Mouse (Mus musculus) lung, postnatal 0 days (tissue): ENCODE results near the gene Itpkc. TPM values are rescaled to one million over a fixed set of nuclear protein-coding genes. Genes with fewer than 3 reads are reported as not detected.
A peak's percentile ranks its signal among the peaks of the same experiment; 100 is the strongest.
"Not testable (repeated sequence)": the region's sequence is repeated elsewhere in the genome, so short reads cannot be mapped to it uniquely, and the experiment has no call there.

Source experiments
- ATAC-seq: fragments of 200-750 bp; cut with Nextera tagmentation; 2 replicates; pipeline ENCODE4 v1.8.0; 2017; ENCODE audit warnings: moderate library complexity
- DNase-seq: peaks from one replicate; pipeline ENCODE4 v3.0.0-alpha.2; 2016; ENCODE audit warnings: low spot score
- H3K27ac ChIP-seq: fragments of 300-500 bp; sonication (generic); 2 replicates; pipeline ENCODE4 v1.5.1; 2014; ENCODE audit warnings: antibody characterized with exemption, mild to moderate bottlenecking, low read length, mixed read lengths
- H3K27me3 ChIP-seq: fragments of 300-500 bp; sonication (generic); replicated peaks from 2 replicates; pipeline ENCODE4 v1.6.1; 2014; ENCODE audit warnings: low read length, mixed read lengths; ENCODE audit not compliant: insufficient read depth
- H3K36me3 ChIP-seq: fragments of 300-500 bp; sonication (generic); 2 replicates; pipeline ENCODE4 v1.6.1; 2014; ENCODE audit warnings: low read length, mixed read lengths; ENCODE audit not compliant: insufficient read depth
- H3K4me1 ChIP-seq: fragments of 300-500 bp; sonication (generic); 2 replicates; pipeline ENCODE4 v1.6.1; 2014; ENCODE audit warnings: antibody characterized with exemption, low read depth, low read length, mixed read lengths; ENCODE audit not compliant: insufficient read depth
- H3K4me2 ChIP-seq: fragments of 300-500 bp; sonication (generic); replicated peaks from 2 replicates; pipeline ENCODE4 v1.6.1; 2014; ENCODE audit warnings: low read depth, mild to moderate bottlenecking, low read length, moderate library complexity, mixed read lengths
- H3K4me3 ChIP-seq: fragments of 300-500 bp; sonication (generic); 2 replicates; pipeline ENCODE4 v1.5.1; 2014; ENCODE audit warnings: low read depth, low read length
- H3K9ac ChIP-seq: fragments of 300-500 bp; sonication (generic); replicated peaks from 2 replicates; pipeline ENCODE4 v1.6.1; 2014; ENCODE audit warnings: low read depth, mild to moderate bottlenecking
- H3K9me3 ChIP-seq: fragments of 300-500 bp; sonication (generic); 2 replicates; pipeline ENCODE4 v1.6.1; 2016; ENCODE audit warnings: low read length, mixed read lengths
- CTCF ChIP-seq: IDR thresholded peaks from 2 replicates; pipeline ENCODE4 v1.5.1; 2016; ENCODE audit warnings: antibody characterized with exemption, mild to moderate bottlenecking
- EP300 ChIP-seq: IDR thresholded peaks from 2 replicates; pipeline ENCODE4 v1.6.1; 2016; ENCODE audit warnings: antibody characterized with exemption, mild to moderate bottlenecking, control low read depth
- WGBS: fragments of 180-500 bp; shearing (Covaris S2); extraction: QIAGEN DNeasy Blood & Tissue Kit; methylation state at CpG from one replicate; pipeline ENCODE4 v1.1.7; 2014; 5-methylcytosine and 5-hydroxymethylcytosine counted together
- polyA plus RNA-seq: library from polyadenylated mRNA; unstranded; fragments of >200 nt; fragmentation: Nextera tagmentation; extraction: Ambion mirVana; gene quantifications from 2 replicates; pipeline ENCODE4 v1.2.1, GENCODE M21; 2015

Itpkc gene
- polyA plus RNA-seq, 1 experiment from 2014 or later = 2.9 TPM

GRCm38 (mm10) chr7:27249146-27249545 is 20.7 kb upstream of the Itpkc start:
- ATAC-seq = no peak
- peaks cover 10% of the 10 kb centered on the region; the same call in 1 of the 2 replicates for H3K36me3 ChIP-seq

GRCm38 (mm10) chr7:27244088-27244487 is 15.6 kb upstream of the Itpkc start:
- peak; percentile 19 for DNase-seq
- ATAC-seq, H3K4me3 ChIP-seq, H3K27me3 ChIP-seq, H3K9ac ChIP-seq, H3K4me1 ChIP-seq, H3K4me2 ChIP-seq, H3K9me3 ChIP-seq, H3K27ac ChIP-seq: not testable (repeated sequence)
- WGBS = 91% methylated on average over 2 of the region's 2 CpGs
- peak; percentile 63 for TF ChIP-seq CTCF
- H3K36me3 ChIP-seq = peaks cover 13% of the 10 kb centered on the region; the same call in 1 of the 2 replicates

More at GRCm38 (mm10) chr7:27249146-27249545, 20.7 kb upstream of the Itpkc start:
- Histone ChIP-seq H3K4me3 (no peak overlapping the region), H3K4me2 (no peak overlapping the region), H3K9ac (no peak overlapping the region), H3K9me3 (no peaks in the 10 kb centered on the region), H3K27ac (no peak overlapping the region), H3K4me1 (no peaks in the 10 kb centered on the region), H3K27me3 (no peaks in the 10 kb centered on the region)
- peak; percentile 49 for DNase-seq
- TF ChIP-seq CTCF (peak; percentile 64), EP300 (no peak)
- WGBS = 93% methylated on average over 2 of the region's 2 CpGs

GRCm38 (mm10) chr7:27243211-27243610 is 14.8 kb upstream of the Itpkc start:
- Histone ChIP-seq H3K27me3 (no peaks in the 10 kb centered on the region), H3K9ac (no peak overlapping the region), H3K36me3 (peaks cover 13% of the 10 kb centered on the region; the same call in 1 of the 2 replicates), H3K9me3 (no peaks in the 10 kb centered on the region), H3K4me1 (no peaks in the 10 kb centered on the region), H3K4me2 (no peak overlapping the region), H3K27ac (no peak overlapping the region), H3K4me3 (no peak overlapping the region)
- ATAC-seq (no peak), DNase-seq (no peak)
- no peak for TF ChIP-seq CTCF
- no peak for TF ChIP-seq EP300
- WGBS = 43% methylated on average over 8 of the region's 8 CpGs

DNA sequence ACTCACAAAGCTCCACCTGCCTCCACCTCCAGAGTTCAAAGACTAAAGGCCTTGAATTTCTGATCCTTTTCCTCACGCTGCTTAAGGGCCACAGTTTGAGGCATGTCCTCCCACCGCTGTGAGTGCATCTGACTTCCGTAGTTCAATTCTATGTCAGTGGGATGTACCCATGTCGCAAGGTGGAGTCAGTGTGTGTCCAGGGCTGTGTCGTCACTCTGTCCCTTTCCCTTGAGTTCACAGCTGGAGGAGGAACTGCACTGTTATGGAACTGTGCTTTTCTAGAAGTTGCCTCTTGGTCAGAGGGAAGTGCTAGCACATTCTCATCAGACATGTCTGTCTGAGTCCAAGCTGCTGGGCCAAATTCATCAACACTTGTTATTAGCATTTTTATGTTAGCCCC is 10.1 kb upstream of the Itpkc start:
- no peaks in the 10 kb centered on the region for H3K27me3 ChIP-seq
- H3K9ac ChIP-seq = no peak overlapping the region
- no peak for TF ChIP-seq EP300
- H3K36me3 ChIP-seq = 0 out of 2 replicates have a peak, but pooled peaks cover 3% of the 10 kb centered on the region
- no peak overlapping the region for H3K4me3 ChIP-seq
- 85% methylated on average over 5 of the region's 5 CpGs for WGBS
- H3K4me1 ChIP-seq = peaks cover 3% of the 10 kb centered on the region; the same call in 1 of the 2 replicates
- DNase-seq (peak; percentile 51), ATAC-seq (peak; percentile 27; the same call in 1 of the 2 replicates)
- H3K27ac ChIP-seq = no peak overlapping the region
- no peak overlapping the region for H3K4me2 ChIP-seq
- no peaks in the 10 kb centered on the region for H3K9me3 ChIP-seq

DNA sequence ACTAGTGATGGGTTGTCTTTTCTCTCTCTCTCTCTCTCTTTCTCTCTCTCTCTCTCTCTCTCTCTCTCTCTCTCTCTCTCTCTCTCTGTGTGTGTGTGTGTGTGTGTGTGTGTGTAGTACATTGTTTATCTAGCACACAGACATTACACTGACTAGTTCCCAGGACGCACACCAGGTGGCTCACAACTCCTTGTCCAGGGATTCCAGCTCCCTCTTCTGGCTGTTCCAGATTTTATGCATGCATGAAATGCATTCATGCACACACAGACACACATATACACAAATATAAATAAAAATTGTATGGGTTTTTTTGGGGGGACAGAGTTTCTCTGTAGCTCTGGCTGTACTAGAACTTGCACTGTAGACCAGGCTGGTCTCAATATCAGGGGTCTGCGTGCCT is 9.1 kb upstream of the Itpkc start:
- TF ChIP-seq EP300 = no peak
- TF ChIP-seq CTCF = peak; percentile 44
- no peak overlapping the region for H3K4me3 ChIP-seq
- ATAC-seq = no peak
- H3K9me3 ChIP-seq = no peaks in the 10 kb centered on the region
- H3K36me3 ChIP-seq = 0 out of 2 replicates have a peak, but pooled peaks cover 3% of the 10 kb centered on the region
- no peak for DNase-seq
- H3K9ac ChIP-seq = no peak overlapping the region
- 65% methylated on average over 2 of the region's 2 CpGs for WGBS
- H3K4me2 ChIP-seq = no peak overlapping the region
- no peak overlapping the region for H3K27ac ChIP-seq
- H3K27me3 ChIP-seq = no peaks in the 10 kb centered on the region
- H3K4me1 ChIP-seq = peaks cover 4% of the 10 kb centered on the region; the same call in 1 of the 2 replicates

- Histone ChIP-seq H3K27ac (no peak overlapping the region), H3K36me3 (no peaks in the 10 kb centered on the region), H3K4me3 (no peak overlapping the region), H3K27me3 (no peaks in the 10 kb centered on the region), H3K9ac (no peak overlapping the region), H3K9me3 (no peaks in the 10 kb centered on the region), H3K4me2 (no peak overlapping the region), H3K4me1 (peaks cover 4% of the 10 kb centered on the region; the same call in 1 of the 2 replicates)
- 70% methylated on average over 2 of the region's 2 CpGs for WGBS
- ATAC-seq (no peak), DNase-seq (peak; percentile 63)
- TF ChIP-seq EP300 = 0 out of 2 replicates have a peak, but pooled peaks have one; percentile 16
- no peak for TF ChIP-seq CTCF
These were observed 7.3 kb upstream of the Itpkc start for GRCm38 (mm10) chr7:27235726-27236125.

DNA sequence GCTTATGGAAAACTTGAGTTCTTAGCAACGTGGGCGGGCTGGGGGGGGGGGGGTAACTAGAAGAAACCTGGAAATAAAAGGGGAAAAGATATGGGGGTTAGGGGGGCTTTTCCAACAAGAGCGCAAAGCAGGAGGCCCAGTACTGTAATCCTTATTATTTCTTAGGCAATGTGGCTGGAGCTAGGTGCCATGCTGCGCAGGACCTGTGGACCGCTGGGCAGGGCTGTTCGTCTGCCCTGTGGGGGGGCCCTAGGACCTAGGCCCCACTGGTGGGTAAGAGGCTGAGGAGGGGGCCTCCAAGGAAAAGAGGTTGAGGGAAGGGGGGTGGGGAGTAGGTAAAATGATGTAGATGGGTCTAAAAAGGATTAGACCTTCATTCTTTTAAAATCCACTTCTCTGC is 4.8 kb upstream of the Itpkc start:
- no peak for TF ChIP-seq CTCF
- TF ChIP-seq EP300 = no peak
- Histone ChIP-seq H3K4me1 (peaks cover 4% of the 10 kb centered on the region; the same call in 1 of the 2 replicates), H3K9ac (peak overlapping the region; percentile 41; the same call in 1 of the 2 replicates), H3K27me3 (no peaks in the 10 kb centered on the region), H3K4me2 (peak overlapping the region; percentile 56), H3K27ac (peak overlapping the region; percentile 63), H3K9me3 (no peaks in the 10 kb centered on the region), H3K4me3 (peak overlapping the region; percentile 56), H3K36me3 (no peaks in the 10 kb centered on the region)
- WGBS = 0% methylated on average over 5 of the region's 6 CpGs
- DNase-seq (no peak), ATAC-seq (no peak)
